Comparison of ENCODE assay signal across 9 mouse cellular contexts in genomic region chr7:46393116-46393515, GRCm38 (mm10). TPM values are rescaled to one million over a fixed set of nuclear protein-coding genes. Genes with fewer than 3 reads are reported as not detected.
DNase-seq lines count a peak whose midpoint lies in the region; ATAC-seq and TF ChIP-seq lines count a peak whose summit lies in the region.
"Had no signal": no experiment of that assay in that cellular context is flagged by ENCODE, and none has a peak within 500 bp of the region (broad histone marks: within the 10 kb centered on the region; RNA-seq: fewer than 3 reads in every experiment).

No protein-coding gene starts in this region.

- no peak overlapping the region for H3K4me3 ChIP-seq in cortical plate, adult 2 months (ENCODE audit: insufficient read depth, low read length)
- H3K4me3 ChIP-seq in kidney, embryonic 16.5 days (ENCODE audit: low read length), result no peak overlapping the region
- no peak overlapping the region for H3K4me3 ChIP-seq in liver, embryonic 14.5 days (ENCODE audit: insufficient read depth in 1 of 2, low read depth in 2 of 2, low read length in 2 of 2)
- H3K4me3 ChIP-seq: embryonic facial prominence, embryonic 13.5 days had no signal

- no peak overlapping the region for H3K27ac ChIP-seq in cortical plate, adult 2 months (ENCODE audit: insufficient read depth, low read length)
- no peak overlapping the region for H3K27ac ChIP-seq in kidney, embryonic 16.5 days (ENCODE audit: low read length)
- H3K27ac ChIP-seq in liver, embryonic 14.5 days, result no peak overlapping the region
- H3K27ac ChIP-seq: embryonic facial prominence, embryonic 13.5 days had no signal

- H3K4me2 ChIP-seq in kidney, embryonic 16.5 days (replicated peaks; ENCODE audit: low read depth, low read length), result no peak overlapping the region
- no peak overlapping the region for H3K4me2 ChIP-seq in liver, embryonic 14.5 days (ENCODE audit: low read depth)
- H3K4me2 ChIP-seq: embryonic facial prominence, embryonic 13.5 days had no signal

- 3% methylated on average over 2 of the region's 2 CpGs for WGBS in kidney, embryonic 16.5 days
- 0% methylated on average over 2 of the region's 2 CpGs for WGBS in liver, embryonic 14.5 days (ENCODE audit: insufficient replicate concordance)

- ATAC-seq in granulocyte monocyte progenitor cell, adult 5-6 weeks (replicated peaks; ENCODE audit: poor library complexity, severe bottlenecking), result peak; percentile 38
- ATAC-seq in kidney, embryonic 16.5 days (ENCODE audit: low FRiP score, low TSS enrichment), result peak; percentile 70
- ATAC-seq in liver, embryonic 14.5 days (ENCODE audit: insufficient read depth), result no peak

- peaks cover 51% of the 10 kb centered on the region for H3K27me3 ChIP-seq in kidney, embryonic 16.5 days (ENCODE audit: insufficient read depth, low read length)
- peaks cover 42% of the 10 kb centered on the region for H3K27me3 ChIP-seq in liver, embryonic 14.5 days (ENCODE audit: control insufficient read depth, insufficient read depth, low read length)

- TF ChIP-seq EP300 in liver, embryonic 14.5 days (IDR thresholded peaks at IDR 0.05; ENCODE audit: low read depth), result no peak

- TF ChIP-seq POLR2A in cortical plate, adult 2 months (IDR thresholded peaks at IDR 0.05; ENCODE audit: extremely low read depth, insufficient read depth, low read length), result no peak

- peak; percentile 67 for DNase-seq in 3T3-L1 (ENCODE audit: low read depth, low spot score)
- DNase-seq in ZHBTc4 (ENCODE audit: low read depth, low spot score), result peak; percentile 94
- DNase-seq in liver, embryonic 14.5 days (ENCODE audit: low read depth in 3 of 3, low spot score in 3 of 3), result peak in 2 of 3 experiments; percentile 10 to 16
- peak; percentile 42 for DNase-seq in ovary, postnatal 10 days (ENCODE audit: low spot score)
- DNase-seq in thymus, postnatal 0 days (ENCODE audit: low spot score), result peak; percentile 72

- H3K36me3 ChIP-seq in kidney, embryonic 16.5 days (ENCODE audit: insufficient read depth, low read length), result no peaks in the 10 kb centered on the region
- no peaks in the 10 kb centered on the region for H3K36me3 ChIP-seq in liver, embryonic 14.5 days (replicated peaks; ENCODE audit: control insufficient read depth, insufficient read depth, low read depth)
- H3K36me3 ChIP-seq: embryonic facial prominence, embryonic 13.5 days had no signal

- no peak overlapping the region for H3K9ac ChIP-seq in kidney, embryonic 16.5 days (replicated peaks; ENCODE audit: low read length)
- no peak overlapping the region for H3K9ac ChIP-seq in liver, embryonic 14.5 days (replicated peaks)
- H3K9ac ChIP-seq: embryonic facial prominence, embryonic 13.5 days had no signal

- no peaks in the 10 kb centered on the region for H3K9me3 ChIP-seq in kidney, embryonic 16.5 days (ENCODE audit: low read length)
- H3K9me3 ChIP-seq in liver, embryonic 14.5 days (ENCODE audit: control insufficient read depth, low read length), result no peaks in the 10 kb centered on the region
- H3K9me3 ChIP-seq: embryonic facial prominence, embryonic 13.5 days had no signal

- TF ChIP-seq CTCF in cortical plate, adult 2 months (IDR thresholded peaks at IDR 0.05; ENCODE audit: extremely low read depth, insufficient read depth, low read length), result peak; percentile 84
- peak; percentile 81 for TF ChIP-seq CTCF in liver, embryonic 14.5 days (IDR thresholded peaks at IDR 0.05; ENCODE audit: low read depth)

- no peaks in the 10 kb centered on the region for H3K4me1 ChIP-seq in cortical plate, adult 2 months (ENCODE audit: control insufficient read depth, insufficient read depth, low read length)
- peaks cover 17% of the 10 kb centered on the region for H3K4me1 ChIP-seq in kidney, embryonic 16.5 days (ENCODE audit: insufficient read depth, low read length)
- no peaks in the 10 kb centered on the region for H3K4me1 ChIP-seq in liver, embryonic 14.5 days (replicated peaks; ENCODE audit: control insufficient read depth in 2 of 2, insufficient read depth in 2 of 2, low read length in 1 of 2)

RNA-seq across cellular contexts. Expression of gene Kcnc1, which starts 3.2 kb away (rescaled TPM):
- polyA plus RNA-seq in cortical plate, adult 2 months (2012; rRNA removed), result 80.3 and 85.7 TPM in 2 replicates
- 2.9 TPM in 1 of 2 replicates, not detected in the other for total RNA-seq in granulocyte monocyte progenitor cell, adult 5-6 weeks (2014; fragmentation: Nextera tagmentation)
- total RNA-seq in granulocyte monocyte progenitor cell, adult 5-6 weeks (2017), result 0.09 TPM in 1 of 2 replicates, not detected in the other
- polyA plus RNA-seq in kidney, embryonic 16.5 days (2015; fragmentation: Nextera tagmentation; extraction: Ambion mirVana), result 0.04 TPM in 1 of 2 replicates, not detected in the other
- under 0.01 and 0.02 TPM in 2 replicates for polyA plus RNA-seq in liver, embryonic 14.5 days (2012; rRNA removed)
- polyA plus RNA-seq in liver, embryonic 14.5 days (2014; fragmentation: Nextera tagmentation; extraction: Ambion mirVana), result not detected in 2 replicates
- 0.09 and 0.27 TPM in 2 replicates for polyA plus RNA-seq in thymus, postnatal 0 days (2015; fragmentation: Nextera tagmentation; extraction: Ambion mirVana)

RNA-seq across cellular contexts. Expression of gene Myod1, which starts 16.8 kb away (rescaled TPM):
- polyA plus RNA-seq in cortical plate, adult 2 months (2012; rRNA removed), result 0.10 and 0.25 TPM in 2 replicates
- not detected in 2 replicates for total RNA-seq in granulocyte monocyte progenitor cell, adult 5-6 weeks (2014; fragmentation: Nextera tagmentation)
- not detected in 2 replicates for total RNA-seq in granulocyte monocyte progenitor cell, adult 5-6 weeks (2017)
- 0.69 and 0.81 TPM in 2 replicates for polyA plus RNA-seq in kidney, embryonic 16.5 days (2015; fragmentation: Nextera tagmentation; extraction: Ambion mirVana)
- polyA plus RNA-seq in liver, embryonic 14.5 days (2012; rRNA removed), result 0.02 TPM in 2 replicates
- polyA plus RNA-seq in liver, embryonic 14.5 days (2014; fragmentation: Nextera tagmentation; extraction: Ambion mirVana), result not detected in 2 replicates
- polyA plus RNA-seq in thymus, postnatal 0 days (2015; fragmentation: Nextera tagmentation; extraction: Ambion mirVana), result 0.21 and 0.23 TPM in 2 replicates

Comparison
In these comparisons a context has a peak if more than half of its experiments do, and no peak if none do; other contexts are left out.
1. DNase-seq: peak in every context shown above with its lines; median percentile 94 in ZHBTc4; 72 in thymus, postnatal 0 days; 67 in 3T3-L1; 42 in ovary, postnatal 10 days; 13 in liver, embryonic 14.5 days.
2. RNA of gene Kcnc1, which starts 3.2 kb away (polyA plus RNA-seq): 80.3 to 85.7 TPM in cortical plate, adult 2 months; 0.09 to 0.27 TPM in thymus, postnatal 0 days, 0.04 TPM in kidney, embryonic 16.5 days and under 0.01 to 0.02 TPM in liver, embryonic 14.5 days; every median in the first group is over 10 times any median in the second.